Mouse (Mus musculus) liver, embryonic 11.5 days (tissue): Measurements from ENCODE around the gene Afap1. TPM values are rescaled to one million over a fixed set of nuclear protein-coding genes. Genes with fewer than 3 reads are reported as not detected.

Experiments used
- ATAC-seq: fragments of 200-750 bp; cut with Nextera tagmentation; replicated peaks from 2 replicates; pipeline ENCODE4 v1.8.0; 2017; ENCODE audit warnings: moderate number of reproducible peaks, mild to moderate bottlenecking, moderate TSS enrichment, moderate library complexity; ENCODE audit not compliant: low FRiP score
- DNase-seq: peaks from one replicate; pipeline ENCODE4 v3.0.0-alpha.2; 2017; ENCODE audit warnings: low spot score
- H3K27ac ChIP-seq: fragments of 300-500 bp; sonication (generic); 2 replicates; pipeline ENCODE4 v1.5.1; 2014; ENCODE audit warnings: mild to moderate bottlenecking, low read depth, low read length, control low read depth
- H3K27me3 ChIP-seq: fragments of 300-500 bp; sonication (generic); replicated peaks from 2 replicates; pipeline ENCODE4 v1.6.1; 2014; ENCODE audit warnings: low read length, mixed read lengths; ENCODE audit not compliant: control insufficient read depth, insufficient read depth
- H3K36me3 ChIP-seq: fragments of 300-500 bp; sonication (generic); 2 replicates; pipeline ENCODE4 v1.6.1; 2014; ENCODE audit warnings: mild to moderate bottlenecking, low read length, moderate library complexity, mixed read lengths; ENCODE audit not compliant: control insufficient read depth, insufficient read depth
- H3K4me1 ChIP-seq: fragments of 300-500 bp; sonication (generic); replicated peaks from 2 replicates; pipeline ENCODE4 v1.6.1; 2014; ENCODE audit warnings: low read length, mixed read lengths; ENCODE audit not compliant: control insufficient read depth, insufficient read depth
- H3K4me2 ChIP-seq: fragments of 300-500 bp; sonication (generic); 2 replicates; pipeline ENCODE4 v1.6.1; 2014; ENCODE audit warnings: mild to moderate bottlenecking, control low read depth, moderate library complexity
- H3K4me3 ChIP-seq: fragments of 300-500 bp; sonication (generic); 2 replicates; pipeline ENCODE4 v1.5.1; 2014; ENCODE audit warnings: low read depth, low read length, control low read depth
- H3K9ac ChIP-seq: fragments of 300-500 bp; sonication (generic); 2 replicates; pipeline ENCODE4 v1.6.1; 2014; ENCODE audit warnings: low read depth, low read length, control low read depth
- H3K9me3 ChIP-seq: fragments of 300-500 bp; sonication (generic); 2 replicates; pipeline ENCODE4 v1.6.1; 2016; ENCODE audit warnings: low read length, inconsistent platforms, mixed read lengths; ENCODE audit not compliant: control insufficient read depth
- WGBS: fragments of 180-500 bp; shearing (Covaris S2); extraction: QIAGEN DNeasy Blood & Tissue Kit; methylation state at CpG from one replicate; pipeline ENCODE4 v1.1.7; 2014; 5-methylcytosine and 5-hydroxymethylcytosine counted together
- polyA plus RNA-seq: library from polyadenylated mRNA; unstranded; fragments of >200 nt; fragmentation: Nextera tagmentation; extraction: Ambion mirVana; gene quantifications from 2 replicates; pipeline ENCODE4 v1.2.1, GENCODE M21; 2014

Gene Afap1
- polyA plus RNA-seq, 1 experiment from 2014 or later = 6.8 TPM

DNA sequence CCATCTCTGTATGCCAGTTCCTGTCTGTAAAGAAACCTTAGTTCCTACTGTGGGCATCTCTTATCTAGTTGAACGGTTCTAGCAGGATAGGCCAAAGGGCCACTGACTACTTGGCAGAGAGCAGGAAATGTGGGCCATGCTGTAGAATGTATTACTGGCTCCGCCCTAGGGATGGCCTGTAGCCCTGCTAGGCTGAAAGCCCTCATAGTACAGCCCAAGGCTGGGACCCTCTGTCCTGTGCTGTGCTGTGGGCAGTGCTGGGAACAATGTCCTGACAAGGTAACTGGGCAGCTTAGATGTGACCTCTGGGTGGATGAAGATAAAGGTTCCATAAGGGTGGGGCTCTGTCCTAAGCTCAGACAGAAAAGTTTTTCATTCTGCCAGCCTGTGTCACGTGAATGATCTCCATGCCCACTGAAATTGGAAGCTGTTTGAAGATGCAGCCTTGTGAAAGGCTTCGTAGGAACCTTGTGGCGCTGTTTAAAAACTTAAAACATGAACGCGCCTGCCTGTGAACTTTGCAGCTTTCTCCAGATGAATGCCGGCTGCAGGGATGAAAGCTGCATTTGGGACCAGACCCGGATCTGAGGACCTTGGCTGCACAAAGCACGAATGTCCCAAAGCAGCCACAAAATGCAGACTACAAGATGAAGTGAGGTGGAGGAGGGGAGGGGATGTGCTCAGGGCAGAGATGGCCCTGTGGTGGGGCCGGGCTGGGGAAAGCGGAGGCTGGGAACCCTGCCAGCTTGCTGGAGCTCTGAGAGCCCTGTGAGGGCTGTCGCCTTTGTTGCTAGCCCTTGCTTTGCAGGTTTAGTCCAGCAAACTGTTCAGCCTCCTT is 147.5 kb downstream of the Afap1 start:
- DNase-seq (no peak), ATAC-seq (no peak)
- 75% methylated on average over 13 of the region's 13 CpGs for WGBS
- H3K36me3 ChIP-seq = no peaks in the 10 kb centered on the region
- H3K9ac ChIP-seq = no peak overlapping the region
- H3K27me3 ChIP-seq = no peaks in the 10 kb centered on the region
- no peak overlapping the region for H3K4me3 ChIP-seq
- no peak overlapping the region for H3K4me2 ChIP-seq
- H3K9me3 ChIP-seq = no peaks in the 10 kb centered on the region
- no peak overlapping the region for H3K27ac ChIP-seq
- H3K4me1 ChIP-seq = no peaks in the 10 kb centered on the region

DNA sequence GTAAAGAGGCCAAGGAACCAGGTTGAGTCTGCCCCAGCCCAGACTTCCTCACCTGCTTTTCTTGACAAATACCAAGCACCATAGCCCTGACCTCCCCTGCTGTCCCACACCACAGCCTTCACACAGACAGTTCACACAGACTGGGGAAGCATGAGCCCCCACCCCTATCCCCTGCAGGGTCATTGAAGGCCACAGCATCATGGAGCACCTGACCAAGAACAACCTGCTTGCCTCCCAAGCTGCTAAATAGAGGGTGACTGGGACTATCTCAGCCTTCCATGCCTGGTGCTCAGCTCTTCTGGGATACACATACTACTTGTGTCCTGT is 148.1 kb downstream of the Afap1 start:
- no peaks in the 10 kb centered on the region for H3K27me3 ChIP-seq
- no peak overlapping the region for H3K27ac ChIP-seq
- no peaks in the 10 kb centered on the region for H3K9me3 ChIP-seq
- no peak overlapping the region for H3K4me3 ChIP-seq
- H3K4me2 ChIP-seq = no peak overlapping the region
- no peaks in the 10 kb centered on the region for H3K4me1 ChIP-seq
- no peak overlapping the region for H3K9ac ChIP-seq
- DNase-seq (no peak), ATAC-seq (no peak)
- no peaks in the 10 kb centered on the region for H3K36me3 ChIP-seq

DNA sequence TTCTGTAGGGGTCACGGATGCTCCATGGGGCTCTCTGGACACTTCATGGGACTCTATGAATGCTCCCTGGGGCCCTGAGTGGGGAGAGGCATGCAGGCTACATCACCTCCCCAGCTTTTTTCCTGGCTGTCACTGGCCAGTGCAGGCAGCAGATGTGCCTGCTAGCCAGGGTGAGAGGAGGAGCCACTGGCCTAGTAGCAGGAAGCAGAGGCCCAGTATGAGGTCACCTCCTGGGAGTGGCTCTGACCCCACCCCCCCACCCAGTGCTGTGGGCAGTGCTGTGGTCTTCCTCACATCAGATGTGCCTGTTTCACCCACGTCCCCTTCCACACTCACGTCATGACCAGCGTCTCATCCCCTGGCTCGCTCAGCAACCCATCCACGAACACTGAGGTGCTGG is 148.6 kb downstream of the Afap1 start:
- H3K4me3 ChIP-seq = no peak overlapping the region
- H3K4me1 ChIP-seq = no peaks in the 10 kb centered on the region
- no peaks in the 10 kb centered on the region for H3K27me3 ChIP-seq
- H3K36me3 ChIP-seq = no peaks in the 10 kb centered on the region
- no peaks in the 10 kb centered on the region for H3K9me3 ChIP-seq
- DNase-seq = no peak
- no peak overlapping the region for H3K27ac ChIP-seq
- no peak; the same call in 1 of the 2 replicates for ATAC-seq
- WGBS = 60% methylated on average over 6 of the region's 6 CpGs
- H3K9ac ChIP-seq = no peak overlapping the region
- H3K4me2 ChIP-seq = no peak overlapping the region

DNA sequence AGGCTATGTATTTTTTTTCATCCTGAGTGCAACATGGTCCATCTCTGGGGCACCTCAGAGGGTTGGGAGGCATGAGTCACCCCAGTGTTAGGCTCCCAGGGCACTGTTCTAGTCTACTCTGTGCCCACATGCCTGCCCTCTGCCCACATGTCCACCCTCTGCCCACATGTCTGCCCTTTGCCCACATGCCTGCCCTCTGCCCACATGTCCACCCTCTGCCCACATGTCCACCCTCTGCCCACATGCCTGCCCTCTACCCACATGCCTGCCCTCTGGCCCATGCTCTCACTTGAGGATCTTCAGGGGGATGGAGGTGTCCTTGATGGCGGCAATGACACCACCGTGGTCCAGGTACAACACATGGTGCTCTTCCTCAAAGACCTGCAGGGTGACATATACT is 150.0 kb downstream of the Afap1 start:
- Histone ChIP-seq H3K9ac (no peak overlapping the region), H3K36me3 (no peaks in the 10 kb centered on the region), H3K4me2 (no peak overlapping the region), H3K27me3 (no peaks in the 10 kb centered on the region), H3K4me1 (no peaks in the 10 kb centered on the region), H3K27ac (no peak overlapping the region), H3K4me3 (no peak overlapping the region), H3K9me3 (no peaks in the 10 kb centered on the region)
- no peak for ATAC-seq
- 74% methylated on average over 2 of the region's 2 CpGs for WGBS
- DNase-seq = no peak

Other genes starting within 250 kb of the Afap1 start
- gene Htra3, start 213.5 kb upstream of the Afap1 start, polyA plus RNA-seq = 1.7 and 2.3 TPM in 2 replicates
- gene Sh3tc1, start 153.3 kb upstream of the Afap1 start, polyA plus RNA-seq = 4.0 and 4.3 TPM in 2 replicates
- gene Ablim2, start 135.4 kb upstream of the Afap1 start, polyA plus RNA-seq = 0.18 and 0.29 TPM in 2 replicates